Mouse (Mus musculus) gastrocnemius, adult 2 months (tissue): Measurements from ENCODE around the gene Schip1. TPM values are rescaled to one million over a fixed set of nuclear protein-coding genes. Genes with fewer than 3 reads are reported as not detected.
A peak's percentile ranks its signal among the peaks of the same experiment; 100 is the strongest.

Experiments
- DNase-seq: peaks from one replicate; pipeline ENCODE4 v3.0.0; 2022
- H3K27ac ChIP-seq: fragments of 200-600 bp; 2 replicates; pipeline ENCODE4 v1.8.1; 2022; ENCODE audit warnings: mild to moderate bottlenecking
- H3K4me3 ChIP-seq: fragments of 200-600 bp; 2 replicates; pipeline ENCODE4 v1.8.1; 2022; ENCODE audit warnings: mild to moderate bottlenecking, moderate library complexity
- CTCF ChIP-seq: fragments of 200-600 bp; IDR thresholded peaks from 2 replicates; pipeline ENCODE4 v1.8.1; 2022; ENCODE audit warnings: antibody characterized with exemption, mild to moderate bottlenecking, moderate library complexity
- intact Hi-C: fragments of 180-260 bp; cut with DNase I; formaldehyde crosslinking; loops from one replicate; pipeline ENCODE4 v1.15.1; 2025
- total RNA-seq, 2 experiments: library from RNA; stranded (reverse); gene quantifications; 2 replicates each; pipeline ENCODE4 v1.2.3; 2021

The Schip1 gene
- total RNA-seq, 2 experiments from 2014 or later = 124 to 144 TPM

GRCm38 (mm10) chr3:68583771-68584511 is 519.3 kb downstream of the Schip1 start:
- H3K4me3 ChIP-seq = peak overlapping the region; percentile 71
- DNase-seq = peak; percentile 84
- intact Hi-C loops = loop anchor here (5.0 kb wide), 1 partner anchor 108 kb away; the partner anchor contains the start of gene Il12a
- peak overlapping the region; percentile 93 for H3K27ac ChIP-seq
- TF ChIP-seq CTCF = no peak

- peak overlapping the region; percentile 71 for H3K4me3 ChIP-seq
- peak overlapping the region; percentile 93 for H3K27ac ChIP-seq
- no peak for TF ChIP-seq CTCF
- intact Hi-C loops = no loop called here
- peak; percentile 64 for DNase-seq
Observed at GRCm38 (mm10) chr3:68585213-68585612, 520.6 kb downstream of the Schip1 start.

- peak; percentile 48 for DNase-seq
Observed at GRCm38 (mm10) chr3:68586646-68587064, 522.1 kb downstream of the Schip1 start.

GRCm38 (mm10) chr3:68587567-68588245 is 523.1 kb downstream of the Schip1 start:
- TF ChIP-seq CTCF = no peak
- peak overlapping the region; percentile 93 for H3K27ac ChIP-seq
- no peak for DNase-seq
- intact Hi-C loops = loop anchor here (2.0 kb wide), 1 partner anchor 17 kb away; no protein-coding TSS in a partner anchor
- H3K4me3 ChIP-seq = peak overlapping the region; percentile 40

More at GRCm38 (mm10) chr3:68586646-68587064, 522.1 kb downstream of the Schip1 start:
- peak overlapping the region; percentile 71 for H3K4me3 ChIP-seq
- intact Hi-C loops = no loop called here
- no peak for TF ChIP-seq CTCF
- H3K27ac ChIP-seq = peak overlapping the region; percentile 93

- intact Hi-C loops = loop anchor here (2.0 kb wide), 1 partner anchor 15 kb away; no protein-coding TSS in a partner anchor
- Histone ChIP-seq H3K4me3 (peak overlapping the region; percentile 9; the same call in 1 of the 2 replicates), H3K27ac (peak overlapping the region; percentile 93)
- TF ChIP-seq CTCF = no peak
- DNase-seq = peak; percentile 47
Observed at GRCm38 (mm10) chr3:68589220-68589840, 524.7 kb downstream of the Schip1 start.

- Histone ChIP-seq H3K4me3 (peak overlapping the region; percentile 15; the same call in 1 of the 2 replicates), H3K27ac (peak overlapping the region; percentile 93)
- intact Hi-C loops = no loop called here
- TF ChIP-seq CTCF = no peak
- DNase-seq = no peak
Observed at GRCm38 (mm10) chr3:68590436-68590835, 525.8 kb downstream of the Schip1 start.

GRCm38 (mm10) chr3:68592575-68592974 is 528.0 kb downstream of the Schip1 start:
- no peak for TF ChIP-seq CTCF
- Histone ChIP-seq H3K4me3 (peak overlapping the region; percentile 26; the same call in 1 of the 2 replicates), H3K27ac (peak overlapping the region; percentile 93)
- intact Hi-C loops = no loop called here
- DNase-seq = no peak

- TF ChIP-seq CTCF = no peak
- intact Hi-C loops = no loop called here
- Histone ChIP-seq H3K4me3 (peak overlapping the region; percentile 25), H3K27ac (peak overlapping the region; percentile 93)
- no peak for DNase-seq
Observed at GRCm38 (mm10) chr3:68593073-68593867, 528.7 kb downstream of the Schip1 start.

GRCm38 (mm10) chr3:68595316-68595925 is 530.8 kb downstream of the Schip1 start:
- DNase-seq = no peak
- H3K27ac ChIP-seq = peak overlapping the region; percentile 49
- H3K4me3 ChIP-seq = no peak overlapping the region
- intact Hi-C loops = no loop called here
- no peak for TF ChIP-seq CTCF

GRCm38 (mm10) chr3:68596938-68597337 is 532.3 kb downstream of the Schip1 start:
- no peak for TF ChIP-seq CTCF
- intact Hi-C loops = no loop called here
- DNase-seq = no peak
- Histone ChIP-seq H3K27ac (no peak overlapping the region), H3K4me3 (no peak overlapping the region)

GRCm38 (mm10) chr3:68602891-68603290 is 538.3 kb downstream of the Schip1 start:
- peak; percentile 59 for DNase-seq
- intact Hi-C loops = no loop called here
- TF ChIP-seq CTCF = no peak
- H3K4me3 ChIP-seq = no peak overlapping the region
- peak overlapping the region; percentile 87 for H3K27ac ChIP-seq

GRCm38 (mm10) chr3:68604467-68604866 is 539.9 kb downstream of the Schip1 start:
- no peak for TF ChIP-seq CTCF
- DNase-seq = no peak
- intact Hi-C loops = loop anchor here (2.0 kb wide), 1 partner anchor 16 kb away; no protein-coding TSS in a partner anchor
- peak overlapping the region; percentile 87 for H3K27ac ChIP-seq
- H3K4me3 ChIP-seq = no peak overlapping the region
